Mouse (Mus musculus): ENCODE results near the gene Dlx1. TPM values are rescaled to one million over a fixed set of nuclear protein-coding genes. Genes with fewer than 3 reads are reported as not detected.

The Dlx1 gene
- polyA plus RNA-seq, 1 experiment: 93.3 TPM

DNA sequence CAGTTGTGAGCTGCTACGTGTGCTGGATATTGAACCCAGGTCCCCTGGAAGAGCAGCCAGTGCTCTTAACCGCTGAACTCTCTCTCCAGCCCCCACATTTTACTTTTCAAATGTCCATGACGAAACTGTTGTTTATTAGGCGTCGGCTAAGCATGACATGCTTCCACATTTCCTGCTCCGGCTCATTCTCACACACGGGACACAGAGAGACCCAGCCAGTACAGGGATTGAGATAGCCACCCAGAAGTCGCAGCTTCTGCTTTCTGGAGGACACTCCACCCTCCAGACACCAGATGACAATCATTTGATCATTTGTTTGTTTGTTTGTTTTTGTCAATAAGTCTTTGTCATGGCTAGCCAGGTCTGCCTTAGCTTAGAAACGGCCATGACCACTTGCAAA lies 23.1 kb upstream of the Dlx1 start:
- TF ChIP-seq CTCF (IDR thresholded peaks at IDR 0.05; ENCODE audit: borderline replicate concordance, extremely low read depth, insufficient read depth, insufficient read length) (no peak), POLR2A (IDR thresholded peaks at IDR 0.05; ENCODE audit: borderline replicate concordance, extremely low read depth, insufficient read depth, insufficient read length, poor library complexity, severe bottlenecking) (no peak)
- no peak for DNase-seq (ENCODE audit: low read depth)

GRCm38 (mm10) chr2:71511209-71511608 lies 16.7 kb upstream of the Dlx1 start:
- DNase-seq (ENCODE audit: low read depth): no peak
- no peak for TF ChIP-seq POLR2A (IDR thresholded peaks at IDR 0.05; ENCODE audit: borderline replicate concordance, extremely low read depth, insufficient read depth, insufficient read length, poor library complexity, severe bottlenecking)
- TF ChIP-seq CTCF (IDR thresholded peaks at IDR 0.05; ENCODE audit: borderline replicate concordance, extremely low read depth, insufficient read depth, insufficient read length): no peak

DNA sequence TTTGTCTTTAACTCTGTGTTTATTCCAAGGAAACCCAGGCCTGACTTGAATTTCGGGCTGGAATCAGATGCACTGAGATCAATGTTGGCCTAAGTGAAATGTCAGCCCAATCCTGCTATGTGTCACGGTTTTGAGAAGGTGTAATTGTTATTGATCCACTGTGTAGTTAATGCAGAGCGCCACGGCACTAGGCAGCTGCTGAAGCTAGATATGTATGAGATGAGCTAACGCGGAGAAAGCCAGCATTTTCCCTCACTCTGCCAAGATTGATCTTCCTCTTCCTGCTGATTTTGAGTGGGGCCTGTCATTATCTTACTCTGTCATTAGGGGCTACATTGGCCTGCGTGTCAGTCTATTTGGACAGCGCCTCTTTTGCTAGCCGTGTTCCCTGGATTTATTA lies 15.6 kb upstream of the Dlx1 start:
- DNase-seq (ENCODE audit: low read depth): peak; percentile 81
- TF ChIP-seq POLR2A (IDR thresholded peaks at IDR 0.05; ENCODE audit: borderline replicate concordance, extremely low read depth, insufficient read depth, insufficient read length, poor library complexity, severe bottlenecking) (no peak), CTCF (IDR thresholded peaks at IDR 0.05; ENCODE audit: borderline replicate concordance, extremely low read depth, insufficient read depth, insufficient read length) (no peak)

DNA sequence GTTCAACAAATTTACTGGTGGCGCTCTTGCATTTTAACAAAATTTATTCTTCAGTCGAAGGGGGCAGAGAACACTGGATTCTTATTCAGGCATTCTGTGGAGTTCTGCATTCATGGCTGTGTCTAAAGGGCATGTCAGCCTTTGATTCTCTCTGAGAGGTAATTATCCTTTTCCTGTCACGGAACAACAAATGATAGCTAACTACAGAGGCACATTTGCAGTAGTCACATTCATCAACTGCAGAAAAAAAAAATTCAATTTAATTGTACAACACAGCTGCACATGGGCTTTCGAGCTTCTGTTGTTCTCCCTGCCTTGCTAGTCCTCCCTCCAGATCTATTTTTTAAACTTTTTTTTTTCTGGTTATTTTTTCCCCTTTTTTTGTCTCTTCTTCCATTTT lies 10.9 kb upstream of the Dlx1 start:
- peak; percentile 92 for DNase-seq (ENCODE audit: low read depth)
- TF ChIP-seq POLR2A (IDR thresholded peaks at IDR 0.05; ENCODE audit: borderline replicate concordance, extremely low read depth, insufficient read depth, insufficient read length, poor library complexity, severe bottlenecking): no peak
- TF ChIP-seq CTCF (IDR thresholded peaks at IDR 0.05; ENCODE audit: borderline replicate concordance, extremely low read depth, insufficient read depth, insufficient read length): no peak

- DNase-seq (ENCODE audit: low read depth): peak; percentile 90
- TF ChIP-seq CTCF (IDR thresholded peaks at IDR 0.05; ENCODE audit: borderline replicate concordance, extremely low read depth, insufficient read depth, insufficient read length) (no peak), POLR2A (IDR thresholded peaks at IDR 0.05; ENCODE audit: borderline replicate concordance, extremely low read depth, insufficient read depth, insufficient read length, poor library complexity, severe bottlenecking) (no peak)
These were observed 10.3 kb upstream of the Dlx1 start for GRCm38 (mm10) chr2:71517466-71518099.

GRCm38 (mm10) chr2:71522871-71523270 lies 5.0 kb upstream of the Dlx1 start:
- no peak for DNase-seq (ENCODE audit: low read depth)
- TF ChIP-seq CTCF (IDR thresholded peaks at IDR 0.05; ENCODE audit: borderline replicate concordance, extremely low read depth, insufficient read depth, insufficient read length) (no peak), POLR2A (IDR thresholded peaks at IDR 0.05; ENCODE audit: borderline replicate concordance, extremely low read depth, insufficient read depth, insufficient read length, poor library complexity, severe bottlenecking) (no peak)

GRCm38 (mm10) chr2:71523431-71523830 lies 4.5 kb upstream of the Dlx1 start:
- TF ChIP-seq CTCF (IDR thresholded peaks at IDR 0.05; ENCODE audit: borderline replicate concordance, extremely low read depth, insufficient read depth, insufficient read length): no peak
- TF ChIP-seq POLR2A (IDR thresholded peaks at IDR 0.05; ENCODE audit: borderline replicate concordance, extremely low read depth, insufficient read depth, insufficient read length, poor library complexity, severe bottlenecking): no peak
- DNase-seq (ENCODE audit: low read depth): no peak

GRCm38 (mm10) chr2:71524763-71525162 lies 3.1 kb upstream of the Dlx1 start:
- TF ChIP-seq POLR2A (IDR thresholded peaks at IDR 0.05; ENCODE audit: borderline replicate concordance, extremely low read depth, insufficient read depth, insufficient read length, poor library complexity, severe bottlenecking) (no peak), CTCF (IDR thresholded peaks at IDR 0.05; ENCODE audit: borderline replicate concordance, extremely low read depth, insufficient read depth, insufficient read length) (no peak)
- DNase-seq (ENCODE audit: low read depth): peak; percentile 6

GRCm38 (mm10) chr2:71526595-71527322 lies 1.2 kb upstream of the Dlx1 start:
- TF ChIP-seq POLR2A (IDR thresholded peaks at IDR 0.05; ENCODE audit: borderline replicate concordance, extremely low read depth, insufficient read depth, insufficient read length, poor library complexity, severe bottlenecking) (no peak), CTCF (IDR thresholded peaks at IDR 0.05; ENCODE audit: borderline replicate concordance, extremely low read depth, insufficient read depth, insufficient read length) (no peak)
- DNase-seq (ENCODE audit: low read depth): peak; percentile 13

DNA sequence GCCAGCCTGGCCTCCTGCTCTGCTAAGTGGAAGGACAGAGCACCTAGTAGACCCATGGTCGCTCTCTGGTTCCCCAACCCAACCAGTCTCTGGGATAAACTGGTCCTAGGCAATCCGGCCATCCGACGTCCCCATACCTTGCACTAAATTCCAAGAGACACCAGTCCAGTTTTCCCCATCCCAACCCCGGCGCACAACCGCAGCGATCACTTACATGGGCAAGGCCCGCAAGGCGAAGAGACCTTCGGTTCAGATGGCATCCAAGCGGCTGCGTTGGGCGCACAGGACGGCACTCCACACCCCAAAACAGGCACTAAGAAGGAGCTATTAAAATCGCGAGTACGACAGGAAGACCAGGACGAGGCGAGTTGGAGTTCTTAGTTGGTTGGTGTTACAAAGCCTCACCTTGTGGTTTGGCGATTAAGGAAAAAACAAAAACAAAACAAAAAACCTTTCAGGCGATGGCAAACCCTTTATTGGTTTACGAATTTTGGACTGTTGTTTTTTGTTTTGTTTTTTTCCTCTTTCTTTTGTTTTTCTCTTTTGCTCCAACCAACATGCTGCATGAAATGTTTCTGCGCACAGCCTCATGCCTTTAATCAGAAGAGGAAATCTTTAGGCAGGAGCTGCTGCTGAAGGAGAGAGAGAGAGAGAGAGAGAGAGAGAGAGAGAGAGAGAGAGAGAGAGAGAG lies 445 bp upstream of the Dlx1 start:
- peak; percentile 48 for DNase-seq (ENCODE audit: low read depth)
- TF ChIP-seq CTCF (IDR thresholded peaks at IDR 0.05; ENCODE audit: borderline replicate concordance, extremely low read depth, insufficient read depth, insufficient read length): no peak
- TF ChIP-seq POLR2A (IDR thresholded peaks at IDR 0.05; ENCODE audit: borderline replicate concordance, extremely low read depth, insufficient read depth, insufficient read length, poor library complexity, severe bottlenecking): no peak

DNA sequence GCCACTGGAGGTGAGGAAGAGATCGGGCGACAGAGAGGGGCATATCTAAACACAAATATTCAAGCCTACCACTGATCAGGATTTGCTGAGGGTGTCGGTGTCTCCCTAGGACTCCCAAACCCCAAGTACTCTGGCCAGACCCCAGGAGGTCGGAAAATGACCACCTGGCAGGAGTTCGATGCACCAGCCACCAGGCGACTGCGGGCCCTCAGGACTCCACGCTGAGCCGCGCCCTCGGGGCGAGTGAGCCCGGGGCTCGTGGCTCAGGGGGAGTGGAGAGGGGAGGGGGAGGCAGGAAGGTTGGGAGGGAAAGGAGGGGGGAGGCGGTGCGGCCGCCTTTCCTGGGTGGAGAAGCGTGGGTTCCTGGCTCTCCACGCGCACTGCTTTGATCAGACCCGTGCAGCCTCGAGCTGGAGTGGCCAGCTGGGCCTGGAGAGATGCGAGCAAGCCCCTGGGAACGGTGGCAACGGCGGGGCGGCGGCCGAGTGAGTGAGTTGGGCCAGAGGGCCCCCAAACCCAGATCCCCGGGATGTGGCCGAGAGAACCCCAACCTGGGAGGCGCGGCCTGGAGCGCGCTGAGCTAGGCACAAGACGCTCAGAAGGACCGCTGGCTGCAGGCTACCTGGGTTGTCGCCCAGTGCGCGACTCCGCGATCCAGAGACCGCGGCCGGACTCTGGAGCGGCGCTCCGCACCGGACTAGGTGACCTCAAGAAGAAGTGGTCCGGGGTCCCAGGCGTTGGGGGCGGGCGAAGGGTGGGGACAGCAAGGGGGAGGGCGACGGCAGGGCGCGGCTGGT lies 999 bp downstream of the Dlx1 start:
- no peak for TF ChIP-seq POLR2A (IDR thresholded peaks at IDR 0.05; ENCODE audit: borderline replicate concordance, extremely low read depth, insufficient read depth, insufficient read length, poor library complexity, severe bottlenecking)
- TF ChIP-seq CTCF (IDR thresholded peaks at IDR 0.05; ENCODE audit: borderline replicate concordance, extremely low read depth, insufficient read depth, insufficient read length): no peak
- peak; percentile 67 for DNase-seq (ENCODE audit: low read depth)

All from brain, embryonic 14.5 days (tissue).